Comparison of ENCODE assay signal across 12 mouse cellular contexts in genomic region chr6:95116513-95116912, GRCm38 (mm10). TPM values are rescaled to one million over a fixed set of nuclear protein-coding genes. Genes with fewer than 3 reads are reported as not detected.
DNase-seq lines count a peak whose midpoint lies in the region; ATAC-seq lines count a peak whose summit lies in the region.
"Had no signal": no experiment of that assay in that cellular context is flagged by ENCODE, and none has a peak within 500 bp of the region (broad histone marks: within the 10 kb centered on the region; RNA-seq: fewer than 3 reads in every experiment).

No protein-coding gene starts in this region.

- no peak for ATAC-seq in erythroblast, adult 5-6 weeks (replicated peaks; ENCODE audit: low FRiP score, poor library complexity, severe bottlenecking)
- ATAC-seq in hindbrain, embryonic 15.5 days (ENCODE audit: low FRiP score, low read depth): no peak
- ATAC-seq in hindbrain, embryonic 14.5 days (ENCODE audit: low FRiP score): no peak
- ATAC-seq in neural tube, embryonic 15.5 days (ENCODE audit: low FRiP score): no peak
- ATAC-seq: activated CD4-positive, CD25-positive, alpha-beta regulatory T cell, adult 4 months had no signal

- H3K4me2 ChIP-seq in hindbrain, embryonic 15.5 days: peak overlapping the region; percentile 49; the same call in 1 of the 2 replicates
- no peak overlapping the region for H3K4me2 ChIP-seq in hindbrain, embryonic 14.5 days (replicated peaks)
- H3K4me2 ChIP-seq in neural tube, embryonic 15.5 days: peak overlapping the region; percentile 53; the same call in 1 of the 2 replicates

- no peaks in the 10 kb centered on the region for H3K27me3 ChIP-seq in erythroblast, embryonic 14.5 days (ENCODE audit: control insufficient read depth)
- no peaks in the 10 kb centered on the region for H3K27me3 ChIP-seq in hindbrain, embryonic 15.5 days
- H3K27me3 ChIP-seq in hindbrain, embryonic 14.5 days (ENCODE audit: control insufficient read depth, insufficient read depth, low read length): no peaks in the 10 kb centered on the region
- no peaks in the 10 kb centered on the region for H3K27me3 ChIP-seq in neural tube, embryonic 15.5 days (replicated peaks)
- H3K27me3 ChIP-seq: neural tube, embryonic 12.5 days had no signal

- H3K36me3 ChIP-seq in erythroblast, embryonic 14.5 days (ENCODE audit: control insufficient read depth): peaks cover 11% of the 10 kb centered on the region
- no peaks in the 10 kb centered on the region for H3K36me3 ChIP-seq in hindbrain, embryonic 15.5 days
- no peaks in the 10 kb centered on the region for H3K36me3 ChIP-seq in hindbrain, embryonic 14.5 days (replicated peaks; ENCODE audit: control insufficient read depth, insufficient read depth)
- H3K36me3 ChIP-seq in neural tube, embryonic 15.5 days: no peaks in the 10 kb centered on the region
- H3K36me3 ChIP-seq: neural tube, embryonic 12.5 days had no signal

- no peak for DNase-seq in hindbrain, embryonic 14.5 days (ENCODE audit: low spot score)
- DNase-seq in neural tube, embryonic 10.5 days (ENCODE audit: extremely low spot score, low spot score): no peak
- no peak for DNase-seq in right cerebral cortex, postnatal 10 days (ENCODE audit: low spot score in 2 of 2)
- no peak for DNase-seq in layer of hippocampus, adult 8-10 months (ENCODE audit: low spot score in 2 of 2)
- DNase-seq: gastrocnemius, postnatal 14 days had no signal

- H3K4me3 ChIP-seq in erythroblast, embryonic 14.5 days (replicated peaks): peak overlapping the region; percentile 95
- H3K4me3 ChIP-seq in hindbrain, embryonic 15.5 days: no peak overlapping the region
- no peak overlapping the region for H3K4me3 ChIP-seq in hindbrain, embryonic 14.5 days (replicated peaks; ENCODE audit: low read length)
- H3K4me3 ChIP-seq in neural tube, embryonic 15.5 days (replicated peaks): no peak overlapping the region
- H3K4me3 ChIP-seq: neural tube, embryonic 12.5 days had no signal

- H3K27ac ChIP-seq in hindbrain, embryonic 15.5 days (replicated peaks): no peak overlapping the region
- H3K27ac ChIP-seq in hindbrain, embryonic 14.5 days: no peak overlapping the region
- no peak overlapping the region for H3K27ac ChIP-seq in neural tube, embryonic 15.5 days (replicated peaks)
- H3K27ac ChIP-seq: layer of hippocampus, adult 2 months; neural tube, embryonic 12.5 days had no signal

- peaks cover 39% of the 10 kb centered on the region for H3K4me1 ChIP-seq in erythroblast, embryonic 14.5 days (ENCODE audit: control insufficient read depth)
- peaks cover 13% of the 10 kb centered on the region for H3K4me1 ChIP-seq in hindbrain, embryonic 15.5 days (replicated peaks)
- H3K4me1 ChIP-seq in hindbrain, embryonic 14.5 days (replicated peaks; ENCODE audit: control insufficient read depth, insufficient read depth, low read length): peaks cover 11% of the 10 kb centered on the region
- peaks cover 16% of the 10 kb centered on the region for H3K4me1 ChIP-seq in neural tube, embryonic 15.5 days

- H3K9ac ChIP-seq in hindbrain, embryonic 15.5 days: no peak overlapping the region
- H3K9ac ChIP-seq in hindbrain, embryonic 14.5 days: no peak overlapping the region
- H3K9ac ChIP-seq in neural tube, embryonic 15.5 days (replicated peaks): no peak overlapping the region
- H3K9ac ChIP-seq: neural tube, embryonic 12.5 days had no signal

- WGBS in hindbrain, embryonic 15.5 days: 68% methylated on average over 8 of the region's 8 CpGs
- 60% methylated on average over 8 of the region's 8 CpGs for WGBS in hindbrain, embryonic 14.5 days
- 70% methylated on average over 8 of the region's 8 CpGs for WGBS in neural tube, embryonic 15.5 days

- H3K9me3 ChIP-seq in erythroblast, embryonic 14.5 days (ENCODE audit: control insufficient read depth, low read length): no peaks in the 10 kb centered on the region
- H3K9me3 ChIP-seq in hindbrain, embryonic 15.5 days: no peaks in the 10 kb centered on the region
- no peaks in the 10 kb centered on the region for H3K9me3 ChIP-seq in hindbrain, embryonic 14.5 days (ENCODE audit: control insufficient read depth, low read length)
- no peaks in the 10 kb centered on the region for H3K9me3 ChIP-seq in neural tube, embryonic 15.5 days (replicated peaks)
- H3K9me3 ChIP-seq: neural tube, embryonic 12.5 days had no signal

RNA-seq across cellular contexts. Expression of gene Kbtbd8, which starts 0.5 kb away (rescaled TPM):
- polyA plus RNA-seq in erythroblast, embryonic 14.5 days (2012): 0.27 TPM in 1 of 2 replicates, not detected in the other
- total RNA-seq in erythroblast, adult 5-6 weeks (2015; ENCODE audit: low replicate concordance): 0.77 and 2.5 TPM in 2 replicates
- total RNA-seq in erythroblast, adult 5-6 weeks (2017; ENCODE audit: low replicate concordance): 1.5 and 3.3 TPM in 2 replicates
- 4.0 and 5.3 TPM in 2 replicates for polyA plus RNA-seq in hindbrain, embryonic 15.5 days (2015; fragmentation: Nextera tagmentation; extraction: Ambion mirVana)
- polyA plus RNA-seq in hindbrain, embryonic 14.5 days (2014; fragmentation: Nextera tagmentation; extraction: Ambion mirVana): 5.2 and 6.5 TPM in 2 replicates
- polyA plus RNA-seq in neural tube, embryonic 15.5 days (2015; fragmentation: Nextera tagmentation; extraction: Ambion mirVana): 3.6 and 4.9 TPM in 2 replicates
- total RNA-seq in layer of hippocampus, adult 8-10 months (2022): 10 to 100 TPM; 10.2 to 13.5 (median 11.6) TPM
